Mouse (Mus musculus) neural tube, embryonic 11.5 days (tissue): ENCODE results near the gene Gbgt1. TPM values are rescaled to one million over a fixed set of nuclear protein-coding genes. Genes with fewer than 3 reads are reported as not detected.
A peak's percentile ranks its signal among the peaks of the same experiment; 100 is the strongest.

Experiments used
- ATAC-seq: fragments of 200-750 bp; cut with Nextera tagmentation; 2 replicates; pipeline ENCODE4 v1.8.0; 2017; ENCODE audit warnings: moderate number of reproducible peaks, mild to moderate bottlenecking, moderate TSS enrichment, moderate library complexity; ENCODE audit not compliant: insufficient read depth, low FRiP score, low TSS enrichment
- DNase-seq: peaks from one replicate; pipeline ENCODE4 v3.0.0-alpha.2; 2015; ENCODE audit warnings: low spot score
- H3K27ac ChIP-seq: fragments of 300-500 bp; sonication (generic); 2 replicates; pipeline ENCODE4 v1.5.1; 2014; ENCODE audit warnings: low read depth, mild to moderate bottlenecking, low read length
- H3K27me3 ChIP-seq: fragments of 300-500 bp; sonication (generic); 2 replicates; pipeline ENCODE4 v1.6.1; 2014; ENCODE audit warnings: mild to moderate bottlenecking, low read length, mixed read lengths; ENCODE audit not compliant: control insufficient read depth, insufficient read depth
- H3K36me3 ChIP-seq: fragments of 300-500 bp; sonication (generic); 2 replicates; pipeline ENCODE4 v1.6.1; 2014; ENCODE audit warnings: mild to moderate bottlenecking, low read length, moderate library complexity, mixed read lengths; ENCODE audit not compliant: control insufficient read depth, insufficient read depth
- H3K4me1 ChIP-seq: fragments of 300-500 bp; sonication (generic); 2 replicates; pipeline ENCODE4 v1.6.1; 2014; ENCODE audit warnings: low read length, mixed read lengths; ENCODE audit not compliant: control insufficient read depth, insufficient read depth
- H3K4me2 ChIP-seq: fragments of 300-500 bp; sonication (generic); 2 replicates; pipeline ENCODE4 v1.6.1; 2014; ENCODE audit warnings: low read depth, mild to moderate bottlenecking, moderate library complexity
- H3K4me3 ChIP-seq: fragments of 300-500 bp; sonication (generic); 2 replicates; pipeline ENCODE4 v1.5.1; 2014; ENCODE audit warnings: low read depth, low read length
- H3K9ac ChIP-seq: fragments of 300-500 bp; sonication (generic); 2 replicates; pipeline ENCODE4 v1.6.1; 2014; ENCODE audit warnings: mild to moderate bottlenecking, low read length
- H3K9me3 ChIP-seq: fragments of 300-500 bp; sonication (generic); 2 replicates; pipeline ENCODE4 v1.6.1; 2016; ENCODE audit warnings: low read length; ENCODE audit not compliant: control insufficient read depth
- WGBS: fragments of 180-500 bp; shearing (Covaris S2); extraction: QIAGEN DNeasy Blood & Tissue Kit; methylation state at CpG from one replicate; pipeline ENCODE4 v1.1.7; 2014; 5-methylcytosine and 5-hydroxymethylcytosine counted together
- polyA plus RNA-seq: library from polyadenylated mRNA; unstranded; fragments of >200 nt; fragmentation: Nextera tagmentation; extraction: Ambion mirVana; gene quantifications from 2 replicates; pipeline ENCODE4 v1.2.1, GENCODE M21; 2014

Gbgt1 gene
- polyA plus RNA-seq = 0.82 TPM in 1 of 2 replicates, not detected in the other

GRCm38 (mm10) chr2:28496671-28497070, at the start of gene Gbgt1:
TSS of gene Gbgt1 (plus strand) at chr2:28496891.
- Histone ChIP-seq H3K4me1 (no peaks in the 10 kb centered on the region), H3K36me3 (no peaks in the 10 kb centered on the region), H3K9ac (no peak within 1 kb of the TSS), H3K27ac (no peak within 1 kb of the TSS), H3K27me3 (no peaks in the 10 kb centered on the region), H3K9me3 (no peaks in the 10 kb centered on the region), H3K4me2 (no peak within 1 kb of the TSS), H3K4me3 (no peak within 1 kb of the TSS)
- no peak for DNase-seq
- ATAC-seq = no peak
- 79% methylated on average over 5 of the region's 5 CpGs for WGBS

GRCm38 (mm10) chr2:28447315-28447670, 49.4 kb upstream of the Gbgt1 start:
- H3K27me3 ChIP-seq = no peaks in the 10 kb centered on the region
- peak overlapping the region; percentile 78 for H3K4me3 ChIP-seq
- no peak for DNase-seq
- no peak for ATAC-seq
- no peak overlapping the region for H3K27ac ChIP-seq
- H3K36me3 ChIP-seq = no peaks in the 10 kb centered on the region; the same call in 1 of the 2 replicates
- H3K4me2 ChIP-seq = peak overlapping the region; percentile 99
- H3K9me3 ChIP-seq = no peaks in the 10 kb centered on the region
- H3K9ac ChIP-seq = peak overlapping the region; percentile 81
- peaks cover 8% of the 10 kb centered on the region; the same call in 1 of the 2 replicates for H3K4me1 ChIP-seq
- 9% methylated on average over 11 of the region's 11 CpGs for WGBS

- H3K27me3 ChIP-seq = no peaks in the 10 kb centered on the region
- no peak overlapping the region for H3K4me3 ChIP-seq
- H3K36me3 ChIP-seq = no peaks in the 10 kb centered on the region; the same call in none of the 2 replicates
- no peak overlapping the region for H3K9ac ChIP-seq
- 90% methylated on average over 11 of the region's 11 CpGs for WGBS
- H3K4me2 ChIP-seq = no peak overlapping the region
- no peaks in the 10 kb centered on the region for H3K9me3 ChIP-seq
- ATAC-seq = no peak
- no peak overlapping the region for H3K27ac ChIP-seq
- H3K4me1 ChIP-seq = peaks cover 4% of the 10 kb centered on the region; the same call in 1 of the 2 replicates
- DNase-seq = no peak
Measured at GRCm38 (mm10) chr2:28451663-28452062, 45.0 kb upstream of the Gbgt1 start.

GRCm38 (mm10) chr2:28453539-28453938, 43.2 kb upstream of the Gbgt1 start:
- WGBS = 95% methylated on average over 6 of the region's 6 CpGs

GRCm38 (mm10) chr2:28456616-28457015, 40.1 kb upstream of the Gbgt1 start:
- Histone ChIP-seq H3K36me3 (no peaks in the 10 kb centered on the region; the same call in none of the 2 replicates), H3K27me3 (no peaks in the 10 kb centered on the region), H3K4me2 (no peak overlapping the region), H3K27ac (no peak overlapping the region), H3K9me3 (no peaks in the 10 kb centered on the region), H3K9ac (no peak overlapping the region; the same call in 1 of the 2 replicates), H3K4me3 (no peak overlapping the region), H3K4me1 (no peaks in the 10 kb centered on the region)
- ATAC-seq (no peak), DNase-seq (no peak)
- 88% methylated on average over 1 of the region's 1 CpGs for WGBS

More at GRCm38 (mm10) chr2:28453539-28453938, 43.2 kb upstream of the Gbgt1 start:
- no peak for ATAC-seq
- H3K27me3 ChIP-seq = no peaks in the 10 kb centered on the region
- no peaks in the 10 kb centered on the region; the same call in none of the 2 replicates for H3K36me3 ChIP-seq
- H3K4me1 ChIP-seq = no peaks in the 10 kb centered on the region
- H3K4me2 ChIP-seq = no peak overlapping the region
- H3K9me3 ChIP-seq = no peaks in the 10 kb centered on the region
- H3K4me3 ChIP-seq = no peak overlapping the region
- DNase-seq = no peak
- H3K9ac ChIP-seq = no peak overlapping the region
- H3K27ac ChIP-seq = no peak overlapping the region

GRCm38 (mm10) chr2:28463919-28464318, 32.8 kb upstream of the Gbgt1 start:
- H3K27ac ChIP-seq = no peak overlapping the region
- H3K9me3 ChIP-seq = no peaks in the 10 kb centered on the region
- no peak overlapping the region for H3K4me3 ChIP-seq
- H3K9ac ChIP-seq = no peak overlapping the region
- no peak overlapping the region for H3K4me2 ChIP-seq
- H3K4me1 ChIP-seq = peaks cover 6% of the 10 kb centered on the region; the same call in 1 of the 2 replicates
- no peaks in the 10 kb centered on the region for H3K27me3 ChIP-seq
- peak; percentile 54 for DNase-seq
- ATAC-seq = no peak
- 33% methylated on average over 3 of the region's 3 CpGs for WGBS
- H3K36me3 ChIP-seq = no peaks in the 10 kb centered on the region

- H3K4me3 ChIP-seq = no peak overlapping the region
- peaks cover 7% of the 10 kb centered on the region; the same call in 1 of the 2 replicates for H3K4me1 ChIP-seq
- peaks cover 5% of the 10 kb centered on the region for H3K36me3 ChIP-seq
- H3K4me2 ChIP-seq = no peak overlapping the region
- WGBS = 77% methylated on average over 9 of the region's 9 CpGs
- no peaks in the 10 kb centered on the region for H3K27me3 ChIP-seq
- peak; percentile 9 for DNase-seq
- ATAC-seq = no peak
- H3K9ac ChIP-seq = no peak overlapping the region
- H3K9me3 ChIP-seq = no peaks in the 10 kb centered on the region
- H3K27ac ChIP-seq = no peak overlapping the region
Measured at GRCm38 (mm10) chr2:28464919-28465318, 31.8 kb upstream of the Gbgt1 start.

GRCm38 (mm10) chr2:28465836-28466518, 30.7 kb upstream of the Gbgt1 start, which contains the start of gene 1700007K13Rik:
TSS of gene 1700007K13Rik (minus strand) at chr2:28466332.
- no peaks in the 10 kb centered on the region for H3K9me3 ChIP-seq
- 4% methylated on average over 25 of the region's 25 CpGs for WGBS
- H3K36me3 ChIP-seq = peaks cover 10% of the 10 kb centered on the region
- peaks cover 7% of the 10 kb centered on the region; the same call in 1 of the 2 replicates for H3K4me1 ChIP-seq
- H3K4me2 ChIP-seq = peak within 1 kb of the TSS; percentile 49
- ATAC-seq = peak; percentile 53; the same call in 1 of the 2 replicates
- no peak within 1 kb of the TSS for H3K27ac ChIP-seq
- peak within 1 kb of the TSS; percentile 47 for H3K9ac ChIP-seq
- H3K4me3 ChIP-seq = 0 out of 2 replicates have a peak within 1 kb of the TSS, but pooled peaks have one; percentile 6
- DNase-seq = peak; percentile 74
- no peaks in the 10 kb centered on the region for H3K27me3 ChIP-seq
